Mouse (Mus musculus) ES-E14 (cell line): ENCODE measurements around the gene Sntb2. TPM values are rescaled to one million over a fixed set of nuclear protein-coding genes. Genes with fewer than 3 reads are reported as not detected.

Experiments
- DNase-seq: peaks from one replicate; pipeline ENCODE4 v3.0.0-alpha.2; 2013; ENCODE audit warnings: low read depth, low spot score
- H3K27ac ChIP-seq: 2 replicates; pipeline ENCODE4 v1.5.1; 2012; ENCODE audit warnings: low read depth, mild to moderate bottlenecking, low read length, moderate library complexity, mixed read lengths; ENCODE audit not compliant: poor library complexity, insufficient read depth, severe bottlenecking
- H3K36me3 ChIP-seq: 2 replicates; pipeline ENCODE4 v1.6.1; 2012; ENCODE audit warnings: mild to moderate bottlenecking, low read length, moderate library complexity, mixed read lengths; ENCODE audit not compliant: control insufficient read depth, poor library complexity, insufficient read depth, severe bottlenecking
- H3K4me1 ChIP-seq, 2 experiments: fragments of 150-350 bp in 1 of 2; sonication (generic) in 1 of 2; 2 replicates each; pipeline ENCODE4 v1.6.1; 2012; ENCODE audit warnings: low read length in 2 of 2, mild to moderate bottlenecking in 1 of 2, mixed read lengths in 1 of 2; ENCODE audit not compliant: control insufficient read depth in 2 of 2, insufficient read depth in 2 of 2, poor library complexity in 1 of 2
- H3K4me3 ChIP-seq, 2 experiments: fragments of 150-350 bp in 1 of 2; sonication (generic) in 1 of 2; 2 replicates each; pipeline ENCODE4 v1.5.1; 2012; ENCODE audit warnings: low read length in 2 of 2, low read depth in 1 of 2, mild to moderate bottlenecking in 1 of 2, mixed read lengths in 1 of 2; ENCODE audit not compliant: insufficient read depth in 1 of 2, poor library complexity in 1 of 2, severe bottlenecking in 1 of 2
- H3K9ac ChIP-seq: 2 replicates; pipeline ENCODE4 v1.6.1; 2012; ENCODE audit warnings: low read depth, mild to moderate bottlenecking, low read length, mixed read lengths; ENCODE audit not compliant: poor library complexity, insufficient read depth, severe bottlenecking
- H3K9me3 ChIP-seq: fragments of 150-350 bp; sonication (generic); 2 replicates; pipeline ENCODE4 v1.6.1; 2012; ENCODE audit warnings: low read depth, mild to moderate bottlenecking, low read length; ENCODE audit not compliant: control insufficient read depth, insufficient read depth
- CHD2 ChIP-seq: IDR thresholded peaks from 2 replicates; pipeline ENCODE4 v1.6.1; 2014; ENCODE audit warnings: mild to moderate bottlenecking, low read depth, low read length, inconsistent platforms
- HCFC1 ChIP-seq: IDR thresholded peaks from 2 replicates; pipeline ENCODE4 v1.6.1; 2012; ENCODE audit warnings: low read length, inconsistent platforms, borderline replicate concordance; ENCODE audit not compliant: insufficient read depth
- MAFK ChIP-seq: IDR thresholded peaks from 2 replicates; pipeline ENCODE4 v1.6.1; 2014; ENCODE audit warnings: mild to moderate bottlenecking, low read depth, low read length, inconsistent platforms; ENCODE audit not compliant: insufficient read depth
- ZC3H11A ChIP-seq: IDR thresholded peaks from 2 replicates; pipeline ENCODE4 v1.6.1; 2012; ENCODE audit warnings: low read depth, mild to moderate bottlenecking, inconsistent platforms, low read length, borderline replicate concordance
- ZNF384 ChIP-seq: IDR thresholded peaks from 2 replicates; pipeline ENCODE4 v1.6.1; 2012; ENCODE audit warnings: low read depth, low read length, inconsistent platforms
- in situ Hi-C, 2 experiments: fragments of 600-800 bp; cut with MboI; formaldehyde crosslinking; loops; one replicate each; pipeline ENCODE4 v1.15.1; 2025; ENCODE audit warnings: low sequenced_read_pairs in 2 of 2, inconsistent platforms in 1 of 2; ENCODE audit not compliant: unreplicated experiment in 2 of 2
- total RNA-seq: library from RNA; depleted of rRNA; stranded (reverse); fragments of 300-350 nt; gene quantifications from 2 replicates; pipeline ENCODE4 v1.2.3, GENCODE M21; 2012

Gene Sntb2
- total RNA-seq, 1 experiment: 32.4 TPM

GRCm38 (mm10) chr8:107035641-107036040 lies 100.1 kb downstream of the Sntb2 start:
- Histone ChIP-seq H3K9ac (no peak overlapping the region), H3K4me3 (no peak overlapping the region), H3K27ac (no peak overlapping the region), H3K9me3 (no peaks in the 10 kb centered on the region), H3K36me3 (no peaks in the 10 kb centered on the region; the same call in 1 of the 2 replicates), H3K4me1 (peaks cover 0 to 2% of the 10 kb centered on the region in 2 experiments; a peak in 2 of 4 replicates)
- no peak for DNase-seq
- no peak for TF ChIP-seq ZC3H11A
- no peak for TF ChIP-seq ZNF384
- no peak for TF ChIP-seq MAFK
- TF ChIP-seq CHD2: no peak
- in situ Hi-C loops: no loop called here

GRCm38 (mm10) chr8:107036626-107037025 lies 101.1 kb downstream of the Sntb2 start:
- no peak overlapping the region for H3K4me3 ChIP-seq
- H3K4me1 ChIP-seq: peaks cover 0 to 4% of the 10 kb centered on the region in 2 experiments; a peak in 2 of 4 replicates
- no peak overlapping the region for H3K9ac ChIP-seq
- H3K36me3 ChIP-seq: no peaks in the 10 kb centered on the region; the same call in 1 of the 2 replicates
- no peaks in the 10 kb centered on the region for H3K9me3 ChIP-seq
- in situ Hi-C loops: no loop called here
- H3K27ac ChIP-seq: no peak overlapping the region
- no peak for DNase-seq
- no peak for TF ChIP-seq MAFK

GRCm38 (mm10) chr8:107040632-107041031 lies 105.1 kb downstream of the Sntb2 start:
- TF ChIP-seq MAFK (no peak), ZNF384 (no peak), ZC3H11A (no peak), CHD2 (no peak)
- peaks cover 24% of the 10 kb centered on the region for H3K36me3 ChIP-seq
- no peaks in the 10 kb centered on the region for H3K9me3 ChIP-seq
- no peak overlapping the region for H3K27ac ChIP-seq
- in situ Hi-C loops: no loop called here
- no peak overlapping the region for H3K9ac ChIP-seq
- DNase-seq: no peak
- no peak overlapping the region for H3K4me3 ChIP-seq
- peaks cover 0 to 2% of the 10 kb centered on the region in 2 experiments; a peak in 2 of 4 replicates for H3K4me1 ChIP-seq

- no peak for TF ChIP-seq HCFC1
- TF ChIP-seq CHD2: no peak
- no peak for TF ChIP-seq ZC3H11A
- no peak for TF ChIP-seq MAFK
- TF ChIP-seq ZNF384: no peak
- no peak for DNase-seq
- peaks cover 0 to 2% of the 10 kb centered on the region in 2 experiments; a peak in 2 of 4 replicates for H3K4me1 ChIP-seq
- H3K36me3 ChIP-seq: peaks cover 34% of the 10 kb centered on the region
- no peak overlapping the region for H3K9ac ChIP-seq
- no peaks in the 10 kb centered on the region for H3K9me3 ChIP-seq
- no peak overlapping the region for H3K27ac ChIP-seq
- H3K4me3 ChIP-seq: no peak overlapping the region
- in situ Hi-C loops: no loop called here
These were observed 109.9 kb downstream of the Sntb2 start for GRCm38 (mm10) chr8:107045478-107045877.

DNA sequence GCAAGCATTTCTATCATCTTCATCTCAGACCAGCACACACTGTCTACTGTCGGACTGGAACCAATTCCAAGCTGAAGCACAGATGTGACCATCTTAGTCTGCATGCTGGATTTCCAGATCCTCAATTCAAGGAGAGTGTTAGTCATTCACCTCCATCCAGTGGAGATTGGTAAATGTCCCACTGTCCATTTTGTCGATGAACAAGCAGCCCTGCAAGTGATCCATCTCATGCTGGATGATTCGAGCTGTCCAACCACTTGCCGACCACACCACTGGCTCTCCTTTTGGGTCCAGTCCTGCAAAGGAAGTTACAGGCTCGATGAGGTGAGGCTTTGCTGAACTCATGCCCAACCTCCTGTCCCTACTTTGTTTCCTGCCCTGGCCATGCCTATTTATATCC lies 111.4 kb downstream of the Sntb2 start:
- no peaks in the 10 kb centered on the region; a peak in 1 of 4 replicates for H3K4me1 ChIP-seq
- TF ChIP-seq ZC3H11A: no peak
- TF ChIP-seq HCFC1: no peak
- TF ChIP-seq MAFK: no peak
- no peak for TF ChIP-seq ZNF384
- no peak for TF ChIP-seq CHD2
- in situ Hi-C loops: no loop called here
- no peaks in the 10 kb centered on the region for H3K9me3 ChIP-seq
- H3K27ac ChIP-seq: no peak overlapping the region
- peak overlapping the region; percentile 0; the same call in 1 of the 2 replicates for H3K9ac ChIP-seq
- peaks cover 40% of the 10 kb centered on the region for H3K36me3 ChIP-seq
- no peak for DNase-seq
- H3K4me3 ChIP-seq: no peak overlapping the region
